Mouse (Mus musculus) layer of hippocampus, adult 2 months (tissue): Measurements from ENCODE around the gene Dtx4. TPM values are rescaled to one million over a fixed set of nuclear protein-coding genes. Genes with fewer than 3 reads are reported as not detected.

Experiments used
- DNase-seq, 2 experiments: peaks; one replicate each; pipeline ENCODE4 v3.0.0; 2022; ENCODE audit warnings: low spot score in 2 of 2
- H3K27ac ChIP-seq: fragments of 200-600 bp; 2 replicates; pipeline ENCODE4 v1.8.1; 2022
- H3K4me3 ChIP-seq: fragments of 200-600 bp; 2 replicates; pipeline ENCODE4 v1.8.1; 2022; ENCODE audit warnings: mild to moderate bottlenecking
- CTCF ChIP-seq: fragments of 200-600 bp; conservative IDR thresholded peaks from 2 replicates; pipeline ENCODE4 v1.8.1; 2022; ENCODE audit warnings: antibody characterized with exemption, mild to moderate bottlenecking, moderate library complexity
- total RNA-seq, 2 experiments: library from RNA; stranded (reverse); gene quantifications; 2 replicates each; pipeline ENCODE4 v1.2.3; 2021

Gene Dtx4
- total RNA-seq, 2 experiments from 2014 or later = 32.5 to 35.9 TPM

GRCm38 (mm10) chr19:12460282-12461249, 40.7 kb downstream of the Dtx4 start, which contains the start of gene Mpeg1:
Gene Mpeg1 (plus strand): TSS chr19:12460779.
- Histone ChIP-seq H3K27ac (no peak within 1 kb of the TSS), H3K4me3 (no peak within 1 kb of the TSS)
- no peak for TF ChIP-seq CTCF
- no peak for DNase-seq

- TF ChIP-seq CTCF = no peak
- DNase-seq = no peak
- H3K27ac ChIP-seq = no peak overlapping the region
- no peak overlapping the region for H3K4me3 ChIP-seq
These were observed 41.7 kb downstream of the Dtx4 start for GRCm38 (mm10) chr19:12459516-12459915.

GRCm38 (mm10) chr19:12457401-12458066, 43.7 kb downstream of the Dtx4 start:
- H3K27ac ChIP-seq = no peak overlapping the region
- no peak for TF ChIP-seq CTCF
- H3K4me3 ChIP-seq = no peak overlapping the region
- DNase-seq = no peak

- DNase-seq = no peak
- H3K4me3 ChIP-seq = no peak overlapping the region
- no peak overlapping the region for H3K27ac ChIP-seq
- TF ChIP-seq CTCF = no peak
These were observed 56.2 kb downstream of the Dtx4 start for GRCm38 (mm10) chr19:12445014-12445413.

- no peak overlapping the region for H3K4me3 ChIP-seq
- no peak for TF ChIP-seq CTCF
- no peak for DNase-seq
- H3K27ac ChIP-seq = no peak overlapping the region
These were observed 58.7 kb downstream of the Dtx4 start for GRCm38 (mm10) chr19:12442560-12442959.

GRCm38 (mm10) chr19:12440103-12440725, 61.0 kb downstream of the Dtx4 start:
- Histone ChIP-seq H3K27ac (no peak overlapping the region), H3K4me3 (no peak overlapping the region)
- no peak for DNase-seq
- no peak for TF ChIP-seq CTCF

GRCm38 (mm10) chr19:12439581-12439980, 61.7 kb downstream of the Dtx4 start:
- no peak for DNase-seq
- TF ChIP-seq CTCF = no peak
- no peak overlapping the region for H3K27ac ChIP-seq

GRCm38 (mm10) chr19:12435750-12436524, 65.3 kb downstream of the Dtx4 start:
- TF ChIP-seq CTCF = no peak
- H3K4me3 ChIP-seq = no peak overlapping the region
- no peak for DNase-seq
- H3K27ac ChIP-seq = peak overlapping the region; percentile 43

More at GRCm38 (mm10) chr19:12439581-12439980, 61.7 kb downstream of the Dtx4 start:
- H3K4me3 ChIP-seq = no peak overlapping the region

GRCm38 (mm10) chr19:12435011-12435416, 66.2 kb downstream of the Dtx4 start:
- no peak overlapping the region for H3K27ac ChIP-seq
- no peak for TF ChIP-seq CTCF
- no peak for DNase-seq
- H3K4me3 ChIP-seq = no peak overlapping the region

- DNase-seq = peak; percentile 19 to 45
- Histone ChIP-seq H3K4me3 (no peak overlapping the region), H3K27ac (no peak overlapping the region)
- TF ChIP-seq CTCF = peak; percentile 79
These were observed 68.2 kb downstream of the Dtx4 start for GRCm38 (mm10) chr19:12433033-12433432.

- no peak for DNase-seq
- TF ChIP-seq CTCF = no peak
- no peak within 1 kb of the TSS for H3K27ac ChIP-seq
- no peak within 1 kb of the TSS for H3K4me3 ChIP-seq
These were observed 73.6 kb downstream of the Dtx4 start, which contains the start of gene Pfpl for GRCm38 (mm10) chr19:12427605-12428004. Gene Pfpl (plus strand): TSS chr19:12427905.

GRCm38 (mm10) chr19:12427101-12427500, 74.2 kb downstream of the Dtx4 start:
- H3K27ac ChIP-seq = no peak overlapping the region
- no peak for TF ChIP-seq CTCF
- no peak overlapping the region for H3K4me3 ChIP-seq
- DNase-seq = no peak
